Mouse (Mus musculus) embryonic facial prominence, embryonic 11.5 days (tissue): ENCODE data around the gene Ciao1. TPM values are rescaled to one million over a fixed set of nuclear protein-coding genes. Genes with fewer than 3 reads are reported as not detected.

Experiments used
- ATAC-seq: fragments of 200-750 bp; cut with Nextera tagmentation; replicated peaks from 2 replicates; pipeline ENCODE4 v1.8.0; 2017; ENCODE audit warnings: low read depth; ENCODE audit not compliant: insufficient number of reproducible peaks, low FRiP score, low TSS enrichment
- DNase-seq: peaks from one replicate; pipeline ENCODE4 v3.0.0-alpha.2; 2015; ENCODE audit warnings: low spot score
- H3K27ac ChIP-seq: fragments of 300-500 bp; sonication (generic); replicated peaks from 2 replicates; pipeline ENCODE4 v1.5.1; 2014; ENCODE audit warnings: mild to moderate bottlenecking, low read depth, low read length, control low read depth
- H3K27me3 ChIP-seq: fragments of 300-500 bp; sonication (generic); 2 replicates; pipeline ENCODE4 v1.6.1; 2014; ENCODE audit warnings: mild to moderate bottlenecking, low read length, moderate library complexity, mixed read lengths; ENCODE audit not compliant: control insufficient read depth, insufficient read depth
- H3K36me3 ChIP-seq: fragments of 300-500 bp; sonication (generic); replicated peaks from 2 replicates; pipeline ENCODE4 v1.6.1; 2014; ENCODE audit warnings: low read depth, mild to moderate bottlenecking, low read length, moderate library complexity, mixed read lengths; ENCODE audit not compliant: control insufficient read depth, insufficient read depth
- H3K4me1 ChIP-seq: fragments of 300-500 bp; sonication (generic); 2 replicates; pipeline ENCODE4 v1.6.1; 2014; ENCODE audit warnings: low read length, mixed read lengths; ENCODE audit not compliant: control insufficient read depth, insufficient read depth
- H3K4me2 ChIP-seq: fragments of 300-500 bp; sonication (generic); 2 replicates; pipeline ENCODE4 v1.6.1; 2014; ENCODE audit warnings: low read depth, mild to moderate bottlenecking, control low read depth, low read length, moderate library complexity
- H3K4me3 ChIP-seq: fragments of 300-500 bp; sonication (generic); 2 replicates; pipeline ENCODE4 v1.5.1; 2014; ENCODE audit warnings: low read depth, low read length, control low read depth
- H3K9ac ChIP-seq: fragments of 300-500 bp; sonication (generic); replicated peaks from 2 replicates; pipeline ENCODE4 v1.6.1; 2014; ENCODE audit warnings: mild to moderate bottlenecking, control low read depth, low read length
- H3K9me3 ChIP-seq: fragments of 300-500 bp; sonication (generic); replicated peaks from 2 replicates; pipeline ENCODE4 v1.6.1; 2016; ENCODE audit warnings: mild to moderate bottlenecking, low read length, inconsistent platforms, mixed read lengths; ENCODE audit not compliant: control insufficient read depth
- WGBS: fragments of 180-500 bp; shearing (Covaris S2); extraction: QIAGEN DNeasy Blood & Tissue Kit; methylation state at CpG from one replicate; pipeline ENCODE4 v1.1.7; 2014; 5-methylcytosine and 5-hydroxymethylcytosine counted together
- polyA plus RNA-seq: library from polyadenylated mRNA; unstranded; fragments of >200 nt; fragmentation: Nextera tagmentation; extraction: Ambion mirVana; gene quantifications from 2 replicates; pipeline ENCODE4 v1.2.1, GENCODE M21; 2014

Ciao1 gene
- polyA plus RNA-seq, 1 experiment from 2014 or later = 54.8 TPM

- DNase-seq = no peak
- Histone ChIP-seq H3K9ac (no peak overlapping the region), H3K27ac (no peak overlapping the region), H3K4me1 (no peaks in the 10 kb centered on the region), H3K4me3 (no peak overlapping the region), H3K27me3 (no peaks in the 10 kb centered on the region), H3K4me2 (no peak overlapping the region), H3K9me3 (no peaks in the 10 kb centered on the region), H3K36me3 (no peaks in the 10 kb centered on the region; the same call in 1 of the 2 replicates)
- ATAC-seq = no peak
- WGBS = 86% methylated on average over 3 of the region's 3 CpGs
These were observed 7.1 kb upstream of the Ciao1 start for GRCm38 (mm10) chr2:127254604-127255134.

- Histone ChIP-seq H3K9ac (no peak overlapping the region), H3K9me3 (no peaks in the 10 kb centered on the region), H3K4me2 (no peak overlapping the region), H3K27me3 (no peaks in the 10 kb centered on the region), H3K4me3 (no peak overlapping the region), H3K4me1 (no peaks in the 10 kb centered on the region), H3K36me3 (no peaks in the 10 kb centered on the region; the same call in 1 of the 2 replicates), H3K27ac (no peak overlapping the region)
- DNase-seq (no peak), ATAC-seq (no peak)
- WGBS = 77% methylated on average over 5 of the region's 5 CpGs
These were observed 5.2 kb upstream of the Ciao1 start for GRCm38 (mm10) chr2:127252787-127253186.

GRCm38 (mm10) chr2:127251880-127252527 is 4.4 kb upstream of the Ciao1 start:
- H3K4me3 ChIP-seq = no peak overlapping the region
- H3K9me3 ChIP-seq = no peaks in the 10 kb centered on the region
- no peak overlapping the region for H3K27ac ChIP-seq
- ATAC-seq (no peak), DNase-seq (no peak)
- no peaks in the 10 kb centered on the region for H3K27me3 ChIP-seq
- no peak overlapping the region for H3K4me2 ChIP-seq
- H3K9ac ChIP-seq = no peak overlapping the region
- no peaks in the 10 kb centered on the region; the same call in 1 of the 2 replicates for H3K4me1 ChIP-seq
- 72% methylated on average over 3 of the region's 3 CpGs for WGBS
- no peaks in the 10 kb centered on the region for H3K36me3 ChIP-seq

GRCm38 (mm10) chr2:127251457-127251856 is 3.8 kb upstream of the Ciao1 start:
- no peak for ATAC-seq
- 80% methylated on average over 3 of the region's 3 CpGs for WGBS

GRCm38 (mm10) chr2:127250291-127251008 is 2.8 kb upstream of the Ciao1 start:
- H3K36me3 ChIP-seq = peaks cover under 1% of the 10 kb centered on the region; the same call in 1 of the 2 replicates
- no peak overlapping the region for H3K4me3 ChIP-seq
- DNase-seq (no peak), ATAC-seq (no peak)
- 91% methylated on average over 9 of the region's 9 CpGs for WGBS
- H3K9ac ChIP-seq = no peak overlapping the region
- H3K27ac ChIP-seq = no peak overlapping the region
- no peaks in the 10 kb centered on the region for H3K9me3 ChIP-seq
- H3K27me3 ChIP-seq = no peaks in the 10 kb centered on the region
- no peak overlapping the region for H3K4me2 ChIP-seq
- H3K4me1 ChIP-seq = no peaks in the 10 kb centered on the region; the same call in 1 of the 2 replicates

More at GRCm38 (mm10) chr2:127251457-127251856, 3.8 kb upstream of the Ciao1 start:
- H3K4me3 ChIP-seq = no peak overlapping the region
- H3K4me1 ChIP-seq = no peaks in the 10 kb centered on the region; the same call in 1 of the 2 replicates
- H3K9ac ChIP-seq = no peak overlapping the region
- H3K4me2 ChIP-seq = no peak overlapping the region
- H3K27ac ChIP-seq = no peak overlapping the region
- no peak for DNase-seq
- H3K36me3 ChIP-seq = no peaks in the 10 kb centered on the region
- H3K27me3 ChIP-seq = no peaks in the 10 kb centered on the region
- no peaks in the 10 kb centered on the region for H3K9me3 ChIP-seq

GRCm38 (mm10) chr2:127248334-127249004 is 853 bp upstream of the Ciao1 start:
- Histone ChIP-seq H3K4me1 (no peaks in the 10 kb centered on the region; the same call in 1 of the 2 replicates), H3K9ac (peak overlapping the region; percentile 86), H3K27ac (no peak overlapping the region), H3K4me3 (peak overlapping the region; percentile 86), H3K4me2 (peak overlapping the region; percentile 97), H3K27me3 (no peaks in the 10 kb centered on the region), H3K36me3 (peaks cover 3% of the 10 kb centered on the region), H3K9me3 (no peaks in the 10 kb centered on the region)
- under 1% methylated on average over 39 of the region's 39 CpGs for WGBS
- peak; percentile 55 for DNase-seq
- ATAC-seq = peak; percentile 58

GRCm38 (mm10) chr2:127240065-127240464 is 7.6 kb downstream of the Ciao1 start:
- H3K36me3 ChIP-seq = peaks cover 27% of the 10 kb centered on the region

More at GRCm38 (mm10) chr2:127240065-127240464, 7.6 kb downstream of the Ciao1 start:
- H3K9me3 ChIP-seq = no peaks in the 10 kb centered on the region
- no peak for DNase-seq
- H3K9ac ChIP-seq = no peak overlapping the region
- H3K4me1 ChIP-seq = no peaks in the 10 kb centered on the region
- ATAC-seq = no peak
- WGBS = 92% methylated on average over 2 of the region's 2 CpGs
- H3K4me2 ChIP-seq = no peak overlapping the region
- H3K4me3 ChIP-seq = no peak overlapping the region
- no peak overlapping the region for H3K27ac ChIP-seq
- no peaks in the 10 kb centered on the region for H3K27me3 ChIP-seq
